Mouse (Mus musculus) megakaryocyte, embryonic 14.5 days (primary cell): ENCODE results near the gene Ddb1.

Source experiments
- FLI1 ChIP-seq: IDR thresholded peaks from 2 replicates; pipeline ENCODE4 v1.6.1; 2012; ENCODE audit warnings: low read length, inconsistent platforms, mixed read lengths
- GATA1 ChIP-seq: IDR thresholded peaks from 3 replicates; pipeline ENCODE4 v1.6.1; 2012; ENCODE audit warnings: mixed read lengths, low read length, inconsistent platforms, borderline replicate concordance

GRCm38 (mm10) chr19:10648156-10648555, 43.0 kb downstream of the Ddb1 start:
- TF ChIP-seq GATA1 = no peak
- no peak for TF ChIP-seq FLI1
